Mouse (Mus musculus) intestine, embryonic 15.5 days (tissue): ENCODE results near the gene Klri2. TPM values are rescaled to one million over a fixed set of nuclear protein-coding genes. Genes with fewer than 3 reads are reported as not detected.

Experiments used
- polyA plus RNA-seq: library from polyadenylated mRNA; unstranded; fragments of >200 nt; fragmentation: Nextera tagmentation; extraction: Ambion mirVana; gene quantifications from 2 replicates; pipeline ENCODE4 v1.2.1, GENCODE M21; 2015

Klri2 gene
- polyA plus RNA-seq, 1 experiment from 2014 or later, result 0.10 TPM

Other genes starting within 250 kb of the Klri2 start
- gene Olr1, start 233.3 kb downstream of the Klri2 start, polyA plus RNA-seq, result 0.04 and 0.13 TPM in 2 replicates
- gene Tmem52b, start 227.9 kb downstream of the Klri2 start, polyA plus RNA-seq, result 0.09 TPM in 1 of 2 replicates, not detected in the other
- gene Gabarapl1, start 207.3 kb downstream of the Klri2 start, polyA plus RNA-seq, result 38.5 and 43.7 TPM in 2 replicates
- gene Klre1, start 162.6 kb downstream of the Klri2 start, polyA plus RNA-seq, result not detected in 2 replicates
- gene Klrd1, start 148.7 kb downstream of the Klri2 start, polyA plus RNA-seq, result 1.3 and 1.8 TPM in 2 replicates
- 0.15 and 0.29 TPM in 2 replicates for gene Klrk1, start 116.6 kb downstream of the Klri2 start, polyA plus RNA-seq
- not detected in 2 replicates for gene Klrc3, start 97.1 kb downstream of the Klri2 start, polyA plus RNA-seq
- gene Klrc2, start 79.8 kb downstream of the Klri2 start, polyA plus RNA-seq, result 0.09 TPM in 1 of 2 replicates, not detected in the other
- 0.39 and 0.40 TPM in 2 replicates for gene Klrc1, start 61.5 kb downstream of the Klri2 start, polyA plus RNA-seq
- not detected in 2 replicates for gene Klri1, start 23.4 kb downstream of the Klri2 start, polyA plus RNA-seq
- gene Gm156, start 43.8 kb upstream of the Klri2 start, polyA plus RNA-seq, result not detected in 2 replicates
- gene Gm17631, start 122.2 kb upstream of the Klri2 start, polyA plus RNA-seq, result not detected in 2 replicates
- not detected in 2 replicates for gene Klra17, start 136.2 kb upstream of the Klri2 start, polyA plus RNA-seq
- not detected in 2 replicates for gene Klra5, start 177.2 kb upstream of the Klri2 start, polyA plus RNA-seq